Mouse (Mus musculus): ENCODE measurements around the gene Ccdc106.

DNA sequence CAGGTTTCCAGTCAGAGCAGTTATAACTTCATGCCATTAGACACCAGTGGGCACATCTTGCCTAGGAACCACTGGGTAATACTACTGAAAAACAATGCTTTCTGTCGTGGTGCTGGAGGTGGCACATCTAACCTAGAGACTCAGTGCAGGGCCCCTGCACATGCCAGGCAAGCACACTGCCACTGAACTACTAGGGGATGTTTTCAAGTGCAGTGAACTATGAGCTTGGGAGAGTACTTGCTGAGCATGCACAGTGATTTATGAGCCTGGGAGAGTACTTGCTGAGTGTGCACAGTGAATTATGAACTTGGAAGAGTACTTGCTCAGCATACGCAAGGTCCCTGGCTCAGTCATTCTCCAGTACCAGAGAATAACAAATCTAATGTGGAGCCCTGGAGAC lies 82.2 kb downstream of the Ccdc106 start:
- no peak for TF ChIP-seq CTCF (IDR thresholded peaks at IDR 0.05; ENCODE audit: extremely low read depth, insufficient read depth, insufficient read length, insufficient replicate concordance)
- no peak for TF ChIP-seq POLR2A (IDR thresholded peaks at IDR 0.05; ENCODE audit: low read depth, low read length)
